Mouse (Mus musculus): ENCODE data around the gene Ildr2.
A peak's percentile ranks its signal among the peaks of the same experiment; 100 is the strongest.

The Ildr2 gene

GRCm38 (mm10) chr1:166343586-166343985 is 89.6 kb downstream of the Ildr2 start:
- no peak for DNase-seq

DNA sequence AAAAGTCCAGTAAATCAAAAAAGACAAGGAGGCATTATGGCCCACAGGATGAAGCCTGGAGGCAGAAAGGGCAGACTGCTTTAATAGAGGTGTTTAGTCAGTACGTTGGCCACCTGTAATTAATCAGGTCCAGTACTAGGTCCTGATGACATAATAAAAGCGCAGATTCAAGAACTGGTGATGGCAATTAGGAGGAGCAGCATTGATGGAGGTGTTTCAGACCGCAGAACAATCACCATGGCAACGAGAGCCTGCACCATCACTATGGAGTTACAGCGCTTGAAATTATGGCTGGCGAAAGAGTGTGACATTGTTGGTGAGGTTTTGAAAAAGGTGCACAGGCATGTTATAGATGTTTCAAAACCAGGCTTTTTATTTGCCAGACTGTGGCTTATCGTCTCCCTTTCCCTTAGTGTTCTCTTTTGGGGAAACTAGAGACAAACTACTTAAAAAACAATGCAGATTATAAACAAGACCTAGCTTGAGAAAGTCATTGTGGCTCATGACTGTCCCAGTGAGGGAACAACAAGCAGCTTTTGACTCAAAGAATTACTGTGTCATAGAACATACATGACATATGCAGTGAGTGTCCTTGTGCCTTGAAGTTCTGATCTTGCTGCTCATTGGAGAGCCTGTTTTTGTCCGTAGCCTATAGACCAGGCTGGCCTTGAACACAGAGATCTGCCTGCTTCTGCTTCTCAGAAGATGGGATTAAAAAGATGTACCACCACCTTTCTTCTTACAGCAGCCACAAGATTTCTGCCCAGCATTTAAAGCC is 90.5 kb downstream of the Ildr2 start:
- no peak for DNase-seq

GRCm38 (mm10) chr1:166345602-166346001 is 91.7 kb downstream of the Ildr2 start:
- DNase-seq, result peak in 1 of 2 experiments; percentile 6

GRCm38 (mm10) chr1:166346906-166347305 is 93.0 kb downstream of the Ildr2 start:
- no peak for DNase-seq

DNA sequence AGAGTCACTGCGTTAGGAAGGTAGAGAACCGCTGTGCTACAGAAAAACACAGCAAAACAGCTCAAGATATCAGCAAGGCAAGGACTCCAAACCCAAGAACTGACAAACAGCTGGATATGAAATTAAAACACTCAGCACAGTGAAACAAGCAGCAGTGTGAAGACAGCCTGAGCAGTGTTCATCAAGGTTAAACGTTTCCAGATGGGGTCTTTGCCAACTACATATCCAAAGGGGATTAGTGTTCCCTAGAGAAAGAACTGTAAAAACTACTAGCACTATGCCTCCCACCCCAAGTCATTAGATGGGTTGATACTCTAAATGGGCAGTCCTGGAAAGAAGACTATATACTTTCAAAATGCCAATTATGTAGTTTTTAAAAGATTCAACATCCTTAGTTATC is 95.4 kb downstream of the Ildr2 start:
- DNase-seq, result no peak

GRCm38 (mm10) chr1:166349751-166350150 is 95.8 kb downstream of the Ildr2 start:
- DNase-seq, result no peak

- peak; percentile 87 to 88 for DNase-seq
These were observed 106.4 kb downstream of the Ildr2 start for GRCm38 (mm10) chr1:166360157-166360855.

DNA sequence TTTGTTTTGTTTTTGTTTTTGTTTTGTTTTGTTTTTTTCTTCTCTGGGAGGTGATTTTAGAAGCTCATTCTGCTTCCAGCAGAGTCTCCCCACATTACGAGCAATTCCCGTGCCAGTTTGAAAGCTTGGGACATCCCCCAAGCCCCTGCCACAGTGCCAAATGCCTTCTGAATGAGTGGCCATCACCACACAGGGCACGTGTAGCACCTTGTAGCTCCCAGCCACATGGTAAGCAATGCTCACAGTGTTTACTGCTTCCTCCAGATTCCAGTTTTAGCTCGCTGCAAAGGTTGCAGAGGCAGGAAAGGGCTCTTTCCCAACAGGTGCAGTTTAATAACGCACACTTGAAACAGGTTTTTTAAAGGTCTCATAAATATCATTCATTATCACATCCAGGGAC is 107.0 kb downstream of the Ildr2 start:
- no peak for DNase-seq

DNA sequence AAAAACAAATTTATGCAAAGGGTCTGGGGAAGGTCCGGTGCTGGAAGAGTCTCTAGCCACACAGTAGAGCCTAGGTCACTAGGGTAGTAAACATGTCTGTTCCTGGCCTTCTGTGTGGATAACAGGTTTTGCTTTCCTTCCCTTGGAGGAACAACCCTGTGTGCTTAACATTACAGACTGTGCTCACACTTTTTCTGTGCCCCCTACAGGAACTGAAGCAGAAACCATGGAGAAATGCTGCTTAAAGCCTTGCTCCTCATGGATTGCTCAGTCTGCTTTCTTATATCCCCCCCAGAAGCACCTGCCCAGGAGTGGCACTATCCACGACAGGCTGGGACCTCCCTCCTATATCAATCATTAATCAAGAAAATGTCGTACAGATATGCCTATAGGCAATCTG is 107.9 kb downstream of the Ildr2 start:
- no peak for DNase-seq

GRCm38 (mm10) chr1:166362659-166363058 is 108.7 kb downstream of the Ildr2 start:
- no peak for DNase-seq

GRCm38 (mm10) chr1:166363122-166363521 is 109.2 kb downstream of the Ildr2 start:
- no peak for DNase-seq

All from B cell, adult 2 months (primary cell).